Mouse (Mus musculus) heart, postnatal 10 days (tissue): ENCODE data around the gene Plin1. TPM values are rescaled to one million over a fixed set of nuclear protein-coding genes. Genes with fewer than 3 reads are reported as not detected.
A peak's percentile ranks its signal among the peaks of the same experiment; 100 is the strongest.

Source experiments
- DNase-seq, 2 experiments: peaks; one replicate each; pipeline ENCODE4 v3.0.0; 2021
- intact Hi-C: fragments of 180-260 bp; cut with DNase I; formaldehyde crosslinking; loops from one replicate; pipeline ENCODE4 v1.15.1; 2025
- total RNA-seq, 2 experiments: library from RNA; stranded (reverse); gene quantifications; 2 replicates each; pipeline ENCODE4 v1.2.3; 2021

Plin1 gene
- total RNA-seq, result 10 to 100 TPM; 24.0 to 76.0 TPM

DNA sequence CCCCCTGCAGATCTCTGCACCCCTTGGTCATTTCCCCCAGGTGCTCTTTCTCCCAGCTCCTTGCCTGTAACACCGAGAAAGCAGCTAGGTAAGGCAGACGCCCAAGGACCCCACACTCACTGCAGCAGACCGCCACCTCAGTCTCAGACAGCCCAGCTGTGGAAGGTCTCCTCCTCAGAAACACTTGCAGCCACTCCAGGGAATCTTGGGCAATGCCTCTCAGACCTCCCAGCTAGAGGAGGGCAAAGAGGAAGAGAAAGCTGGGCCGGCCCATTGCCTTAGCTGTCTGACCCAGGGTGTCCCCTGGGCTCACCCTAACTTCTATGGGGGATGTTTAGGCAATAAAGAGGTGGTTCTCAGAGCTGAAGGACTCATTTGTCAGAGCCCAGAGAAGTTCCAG is at the start of gene Plin1:
Plin1 (minus strand) TSS at position 282 of the 400 bp plus-strand sequence.
- no peak for DNase-seq
- intact Hi-C loops, result no loop called here

DNA sequence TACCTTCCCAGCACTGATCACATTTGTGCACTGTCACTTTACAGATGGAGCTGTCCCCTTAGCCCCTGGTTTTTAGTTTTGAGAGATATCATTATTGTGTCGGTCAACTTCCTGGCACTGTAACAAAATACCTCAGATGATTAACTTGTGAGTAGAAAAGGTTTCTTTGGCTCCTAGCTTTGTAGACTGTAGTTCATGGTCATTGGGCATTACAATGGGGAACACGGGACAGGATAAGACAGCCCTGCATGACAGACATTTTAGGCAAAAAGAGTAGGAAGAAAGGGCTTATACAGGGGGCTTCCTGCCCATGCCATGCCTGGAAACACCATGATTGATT is 49.8 kb upstream of the Plin1 start:
- intact Hi-C loops, result loop anchor here (5.0 kb wide), 1 partner anchor 170 kb away; no protein-coding TSS in a partner anchor
- no peak for DNase-seq

DNA sequence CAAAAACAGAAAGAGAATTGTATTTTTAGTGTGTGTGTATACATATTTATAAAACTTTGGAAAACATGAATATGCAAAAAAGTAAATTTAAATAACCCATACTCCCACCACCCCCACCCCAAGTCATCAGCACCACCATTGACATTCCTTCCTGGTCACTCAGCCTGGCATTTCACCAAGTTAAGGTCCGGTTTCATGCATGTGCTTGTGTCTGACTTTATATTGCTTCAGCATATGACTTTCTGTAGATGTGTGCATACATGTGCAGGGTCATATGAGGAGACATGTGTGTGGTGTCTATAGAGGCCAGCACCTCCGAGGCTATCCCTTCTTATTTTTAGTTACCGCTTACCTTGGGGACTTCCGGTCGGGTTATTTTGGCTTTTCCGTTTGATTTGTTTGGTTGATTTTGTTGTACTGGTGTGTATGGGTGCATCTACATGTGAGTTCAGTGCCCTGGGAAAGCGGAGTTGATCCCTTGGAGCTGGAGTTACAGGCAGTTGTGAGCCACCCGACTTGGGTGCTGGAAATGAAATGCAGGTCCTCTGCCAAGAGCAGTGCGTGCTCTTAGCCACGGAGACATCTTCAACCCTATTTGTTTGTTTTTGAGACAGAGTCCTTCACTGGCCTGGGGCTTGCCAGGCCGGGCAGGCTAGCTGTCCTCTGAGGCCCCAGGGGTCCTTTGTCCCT is 49.3 kb upstream of the Plin1 start:
- intact Hi-C loops, result loop anchor here (5.0 kb wide), 1 partner anchor 170 kb away; no protein-coding TSS in a partner anchor
- DNase-seq, result no peak

DNA sequence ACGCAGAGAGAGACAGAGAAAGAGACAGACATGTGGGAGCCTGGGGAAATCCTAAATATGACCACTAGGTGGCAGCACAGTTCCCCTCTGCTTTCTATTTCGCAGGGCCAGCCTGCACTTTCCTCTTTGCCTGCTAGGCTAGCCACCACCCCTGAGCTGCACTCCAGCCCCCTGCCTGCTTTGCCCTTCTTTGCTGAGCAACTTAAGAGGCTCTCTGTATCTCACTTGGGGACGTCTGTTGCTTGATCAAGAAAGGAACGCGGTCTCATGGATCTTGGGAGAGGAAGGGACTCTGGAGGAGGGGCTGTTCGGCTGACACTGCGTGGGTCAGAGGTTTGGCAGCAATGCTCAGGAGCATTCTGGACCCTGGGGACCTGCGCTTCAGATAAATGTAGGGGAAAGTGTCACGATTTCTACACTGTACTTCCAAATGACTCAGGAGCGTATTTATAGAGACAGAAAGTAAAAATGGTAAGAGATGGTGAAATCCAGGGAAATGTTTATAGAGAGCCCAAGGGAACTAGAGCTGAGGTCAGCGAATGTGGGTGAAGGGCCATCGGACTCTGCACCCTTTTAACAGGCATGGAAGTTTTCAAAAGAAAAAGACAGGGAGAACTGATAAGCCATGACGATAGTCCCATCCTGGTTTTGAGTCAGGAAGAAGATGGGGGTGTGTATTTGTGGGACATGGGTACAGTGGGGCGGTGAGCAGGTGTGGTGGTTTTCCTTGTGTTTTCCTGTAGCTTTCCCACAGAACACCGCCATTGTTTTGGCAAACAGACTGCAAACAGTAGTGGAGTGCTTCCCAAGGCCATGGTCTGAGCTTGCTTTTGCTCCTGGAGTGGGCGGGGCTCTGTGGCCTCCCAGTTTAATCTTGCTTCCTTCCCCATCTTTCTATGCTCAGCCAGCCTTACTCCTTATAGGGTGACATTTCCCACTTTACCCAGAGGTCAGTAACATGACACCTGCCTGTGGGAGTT is 48.2 kb upstream of the Plin1 start:
- intact Hi-C loops, result loop anchor here (5.0 kb wide), 1 partner anchor 169 kb away; no protein-coding TSS in a partner anchor
- DNase-seq, result peak; percentile 86 to 88

DNA sequence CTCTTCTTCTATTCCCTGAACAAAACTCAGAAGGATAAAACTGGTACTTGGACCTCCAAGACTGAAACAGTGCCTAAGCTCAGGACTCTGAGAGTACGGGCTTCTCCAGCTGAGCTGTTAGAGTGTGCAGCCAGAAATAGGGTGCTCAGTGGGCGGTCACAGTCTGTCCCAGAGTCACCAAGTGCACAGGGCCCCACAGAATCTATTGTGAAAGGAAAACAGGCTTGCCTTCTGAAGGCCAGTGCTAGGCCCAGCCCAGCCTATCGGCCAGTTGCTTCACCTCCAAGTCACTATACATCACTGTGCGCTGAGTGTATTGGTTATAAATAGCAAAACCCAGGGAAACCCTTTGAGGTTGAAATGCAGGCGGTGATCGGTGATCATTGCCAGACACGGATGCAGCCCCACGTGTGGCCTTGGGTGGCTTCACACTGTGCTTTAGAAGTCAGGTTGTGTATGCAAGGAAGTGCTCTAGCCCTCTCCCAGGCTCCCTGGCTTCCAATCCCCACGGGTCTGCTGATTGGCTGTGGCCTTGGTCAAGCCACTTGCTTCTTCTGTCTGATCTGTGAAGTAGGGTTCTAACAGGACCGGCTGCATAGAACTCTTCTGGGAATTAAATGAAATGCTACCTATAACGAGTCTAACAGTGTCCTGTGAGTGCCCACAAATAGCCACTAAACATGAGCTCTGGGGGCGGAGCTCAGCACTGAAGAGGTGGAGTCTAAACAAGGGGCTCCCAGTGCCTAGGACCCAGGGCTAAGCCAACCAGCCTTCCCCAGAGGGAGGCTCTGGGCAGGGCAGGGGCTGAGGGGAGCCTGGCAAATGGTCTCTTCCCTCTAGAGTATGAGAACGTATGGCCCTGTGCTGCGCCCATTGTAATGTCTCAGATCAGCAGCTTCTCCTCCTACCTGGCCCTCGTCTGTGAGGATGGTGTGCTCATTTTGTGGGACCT is 39.1 kb upstream of the Plin1 start:
- no peak for DNase-seq
- intact Hi-C loops, result no loop called here

DNA sequence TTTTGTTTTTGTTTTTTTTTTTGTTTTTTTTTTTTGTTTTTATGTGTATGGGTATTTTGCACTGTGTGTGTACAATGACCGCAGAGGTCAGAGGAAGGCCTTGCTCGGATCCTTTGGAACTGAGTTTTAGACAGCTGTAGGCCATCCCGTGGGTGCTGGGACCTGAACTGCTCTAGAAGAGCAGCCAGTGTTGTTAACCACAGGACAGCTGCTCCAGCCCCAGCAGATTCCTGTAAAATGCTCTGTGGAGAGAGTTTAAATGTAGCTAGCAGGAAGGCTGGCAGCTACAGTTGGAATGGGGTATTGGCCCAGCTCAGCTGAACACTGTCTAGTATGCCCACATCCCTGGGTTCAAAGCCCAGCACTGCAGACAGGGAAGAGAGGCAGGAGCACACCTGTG is 37.0 kb upstream of the Plin1 start:
- intact Hi-C loops, result no loop called here
- no peak for DNase-seq

DNA sequence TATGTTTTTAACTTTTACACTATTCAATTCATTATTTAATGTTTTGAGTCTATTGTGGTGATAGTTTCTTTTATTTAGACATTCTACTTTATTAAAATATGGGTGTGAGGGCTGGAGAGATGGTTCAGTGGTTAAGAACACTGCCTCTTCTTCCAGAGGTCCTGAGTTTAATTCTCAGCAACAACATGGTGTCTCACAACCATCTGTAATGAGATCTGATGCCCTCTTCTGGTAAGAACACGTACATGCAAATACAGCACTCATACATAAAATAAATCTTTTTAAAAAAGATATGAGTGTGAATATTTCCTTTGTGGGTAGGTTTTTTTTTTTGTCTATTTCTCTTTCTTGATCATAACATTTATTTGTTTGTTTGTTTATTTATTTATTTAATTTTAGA is 33.3 kb upstream of the Plin1 start:
- intact Hi-C loops, result no loop called here
- DNase-seq, result no peak

DNA sequence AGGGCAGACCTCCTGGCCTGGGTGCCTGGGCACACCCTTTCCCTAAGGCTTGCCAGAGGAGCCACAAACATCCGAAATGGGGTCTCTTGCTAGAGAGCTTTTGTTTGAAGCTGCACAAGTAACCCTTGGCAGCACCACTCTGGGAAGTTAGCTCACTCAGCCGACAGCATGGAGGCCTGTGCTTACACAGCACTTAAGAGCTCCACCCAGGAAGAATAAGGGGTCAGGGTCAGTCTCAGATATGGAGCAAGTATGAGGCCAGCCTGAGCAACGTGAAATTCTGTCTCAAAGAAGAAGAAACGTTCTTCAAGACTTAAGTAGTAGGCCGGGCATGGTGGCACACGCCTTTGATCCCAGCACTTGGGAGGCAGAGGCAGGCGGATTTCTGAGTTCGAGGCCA is 29.4 kb upstream of the Plin1 start:
- intact Hi-C loops, result no loop called here
- DNase-seq, result no peak

DNA sequence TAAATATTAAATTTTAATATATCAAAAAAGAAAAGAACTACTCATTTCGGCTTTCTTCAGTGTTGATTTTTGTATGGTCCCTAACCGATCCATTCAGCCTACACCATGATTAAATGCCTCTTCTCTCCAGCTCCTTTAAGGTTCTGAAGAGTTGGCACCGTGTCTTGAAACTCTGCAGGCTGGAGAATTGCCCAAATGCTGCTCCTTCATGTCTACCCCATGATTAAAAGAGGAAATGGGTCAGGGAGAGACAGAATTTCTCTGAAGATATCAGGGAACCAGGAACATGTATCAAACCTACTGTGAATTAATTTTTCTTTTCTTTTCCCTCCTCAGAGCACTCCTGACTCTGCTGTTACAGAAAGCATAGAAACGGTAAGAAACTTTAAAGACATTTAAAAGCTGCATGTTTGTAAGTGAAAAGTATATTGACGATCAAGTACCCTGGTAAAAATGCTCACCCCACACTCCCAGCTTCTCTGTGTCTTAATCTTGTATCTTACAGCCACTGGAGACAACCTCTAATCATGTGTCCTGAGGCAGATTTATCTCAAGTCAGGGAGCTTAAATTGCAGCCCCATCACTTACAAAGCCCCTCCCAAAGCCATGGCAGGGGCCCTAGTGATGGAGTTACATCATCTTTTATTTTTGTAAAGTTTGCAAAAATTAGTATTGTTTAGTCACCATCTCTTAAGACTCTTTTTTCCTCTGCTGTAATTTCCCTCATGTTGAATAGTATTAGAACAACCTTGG is 28.6 kb upstream of the Plin1 start:
- DNase-seq, result no peak
- intact Hi-C loops, result no loop called here

DNA sequence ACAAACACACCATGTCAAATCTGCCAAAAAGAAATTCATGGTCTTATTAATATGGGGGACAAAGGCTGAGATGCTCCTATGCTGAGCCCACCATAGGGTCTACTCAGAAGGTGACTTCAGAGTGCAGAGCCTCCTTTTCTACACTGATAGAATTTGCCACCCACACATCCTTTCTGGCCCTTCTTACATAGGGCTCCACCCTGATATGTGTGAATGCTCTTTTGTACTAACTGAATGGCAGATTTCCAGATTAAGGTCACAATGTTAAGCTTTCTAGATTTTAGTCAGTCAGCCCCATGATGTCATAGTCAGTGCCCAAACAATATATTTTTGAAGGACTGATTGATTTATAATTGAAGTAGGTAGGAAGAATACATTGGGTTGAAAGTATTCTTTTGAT is 27.1 kb upstream of the Plin1 start:
- no peak for DNase-seq
- intact Hi-C loops, result no loop called here

DNA sequence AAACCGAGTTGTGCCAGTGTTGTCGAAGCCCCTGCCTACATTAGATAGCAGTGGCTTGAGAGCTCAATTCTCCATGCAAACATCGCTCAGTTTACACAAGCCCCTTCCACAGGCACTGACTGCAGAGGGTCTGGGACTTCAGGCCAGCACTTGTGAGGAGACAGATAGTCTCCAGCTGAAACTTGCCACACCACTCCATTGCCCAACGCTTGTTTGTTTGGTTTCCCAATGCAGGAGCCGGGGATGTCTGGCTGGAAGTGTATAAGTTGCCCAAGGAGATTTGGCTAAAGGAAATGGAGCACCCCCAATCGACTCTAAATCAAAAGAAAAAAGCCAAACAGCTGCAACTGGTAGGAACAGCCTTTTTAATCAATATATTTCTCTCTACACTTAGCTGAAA is 25.5 kb upstream of the Plin1 start:
- no peak for DNase-seq

DNA sequence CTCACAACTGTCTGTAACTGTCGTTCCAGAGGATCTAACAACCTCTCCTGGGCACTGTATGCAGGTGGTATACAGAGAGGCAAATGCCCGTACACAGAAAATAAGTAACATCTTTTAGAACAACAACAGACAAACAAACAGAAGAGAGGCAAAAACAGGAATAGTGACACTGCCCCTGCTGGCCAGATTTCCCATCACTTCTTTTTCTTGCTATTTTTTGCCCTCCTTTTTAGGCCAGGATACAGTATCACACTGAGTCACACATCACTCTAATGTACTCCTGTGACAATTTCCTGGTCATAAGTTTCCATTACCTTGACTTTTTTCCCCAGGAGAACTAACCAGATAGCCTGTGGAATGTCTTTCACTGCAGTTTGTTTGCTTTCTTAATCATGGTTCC is 23.6 kb upstream of the Plin1 start:
- intact Hi-C loops, result no loop called here
- no peak for DNase-seq

More for the DNA sequence above, 25.5 kb upstream of the Plin1 start:
- intact Hi-C loops, result no loop called here

DNA sequence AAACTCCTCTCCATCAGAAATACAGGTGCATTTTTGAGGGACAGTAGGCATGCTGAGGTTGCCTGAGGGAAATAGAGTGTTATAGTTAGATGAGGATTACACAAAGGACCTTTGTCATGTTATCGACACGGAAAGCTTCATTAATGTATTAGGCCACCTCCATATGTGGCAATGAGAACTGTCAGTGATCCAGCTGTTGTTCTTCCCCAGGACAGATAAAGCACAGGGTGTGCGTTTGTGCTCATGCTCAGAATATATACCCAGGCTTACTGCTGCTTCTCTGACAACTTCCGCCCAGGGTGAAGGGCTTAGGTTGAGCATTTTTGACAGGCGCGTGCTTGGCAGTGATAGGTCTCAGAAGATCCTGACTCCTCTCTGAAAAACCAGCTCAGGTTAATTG is 16.8 kb upstream of the Plin1 start:
- intact Hi-C loops, result no loop called here
- no peak for DNase-seq

DNA sequence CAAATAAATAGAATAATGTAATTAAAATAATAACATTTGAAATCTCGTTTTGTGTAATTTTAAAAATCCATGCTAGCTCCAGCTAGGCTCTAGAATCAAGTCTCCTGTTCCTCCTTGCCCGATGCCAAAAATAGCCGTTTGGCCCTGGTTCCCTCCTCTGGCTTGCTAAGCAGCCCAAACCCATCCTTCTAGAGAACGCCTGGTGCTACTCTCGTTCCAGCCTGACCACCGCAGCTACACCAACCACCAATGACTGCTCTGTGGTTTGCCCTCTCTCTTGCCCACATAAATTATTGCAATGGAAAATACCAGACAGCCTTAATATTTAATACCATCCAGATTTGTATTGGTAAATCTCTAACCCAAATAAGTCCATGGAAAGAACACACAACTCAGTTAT is 15.0 kb upstream of the Plin1 start:
- DNase-seq, result no peak
- intact Hi-C loops, result no loop called here

DNA sequence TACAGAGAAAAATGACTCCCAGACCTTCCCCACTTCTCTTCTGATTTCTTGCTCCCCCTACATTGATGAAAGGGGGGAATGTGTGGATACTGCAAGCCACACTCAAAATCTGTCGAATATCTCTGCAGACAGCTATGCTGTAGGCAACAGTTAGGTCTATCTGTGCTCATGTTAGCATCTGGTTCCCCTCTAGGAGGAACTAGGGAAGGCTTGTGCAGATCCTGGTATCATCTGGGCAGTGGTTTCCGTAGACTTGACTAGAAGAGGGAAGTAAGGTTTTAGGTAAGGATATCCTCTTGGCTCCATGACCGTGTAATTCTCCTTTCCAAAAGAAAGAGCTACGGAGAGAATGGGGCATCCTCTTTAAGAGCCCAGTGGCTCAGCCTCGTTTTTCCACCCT is 11.9 kb upstream of the Plin1 start:
- intact Hi-C loops, result no loop called here
- no peak for DNase-seq

DNA sequence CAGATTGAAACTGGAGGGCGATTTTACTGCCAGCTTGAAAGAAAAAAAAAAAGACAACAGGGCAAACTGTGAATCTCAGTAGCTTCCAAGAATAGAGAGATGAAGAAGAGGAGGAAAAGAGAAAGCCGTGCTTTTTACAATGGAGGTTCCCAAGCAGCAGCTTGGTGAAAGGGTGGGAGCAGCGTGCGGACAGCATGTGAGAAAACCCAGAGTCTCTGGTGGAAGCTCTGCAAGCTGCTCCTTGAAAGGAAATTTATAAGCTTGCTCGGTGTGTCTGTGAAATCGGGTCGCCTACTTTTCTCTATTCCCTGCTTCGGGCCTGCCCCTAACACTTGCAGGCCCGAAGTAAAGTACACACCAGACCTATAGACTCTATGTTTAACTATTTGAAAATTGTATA is 11.3 kb upstream of the Plin1 start:
- intact Hi-C loops, result no loop called here
- DNase-seq, result no peak

DNA sequence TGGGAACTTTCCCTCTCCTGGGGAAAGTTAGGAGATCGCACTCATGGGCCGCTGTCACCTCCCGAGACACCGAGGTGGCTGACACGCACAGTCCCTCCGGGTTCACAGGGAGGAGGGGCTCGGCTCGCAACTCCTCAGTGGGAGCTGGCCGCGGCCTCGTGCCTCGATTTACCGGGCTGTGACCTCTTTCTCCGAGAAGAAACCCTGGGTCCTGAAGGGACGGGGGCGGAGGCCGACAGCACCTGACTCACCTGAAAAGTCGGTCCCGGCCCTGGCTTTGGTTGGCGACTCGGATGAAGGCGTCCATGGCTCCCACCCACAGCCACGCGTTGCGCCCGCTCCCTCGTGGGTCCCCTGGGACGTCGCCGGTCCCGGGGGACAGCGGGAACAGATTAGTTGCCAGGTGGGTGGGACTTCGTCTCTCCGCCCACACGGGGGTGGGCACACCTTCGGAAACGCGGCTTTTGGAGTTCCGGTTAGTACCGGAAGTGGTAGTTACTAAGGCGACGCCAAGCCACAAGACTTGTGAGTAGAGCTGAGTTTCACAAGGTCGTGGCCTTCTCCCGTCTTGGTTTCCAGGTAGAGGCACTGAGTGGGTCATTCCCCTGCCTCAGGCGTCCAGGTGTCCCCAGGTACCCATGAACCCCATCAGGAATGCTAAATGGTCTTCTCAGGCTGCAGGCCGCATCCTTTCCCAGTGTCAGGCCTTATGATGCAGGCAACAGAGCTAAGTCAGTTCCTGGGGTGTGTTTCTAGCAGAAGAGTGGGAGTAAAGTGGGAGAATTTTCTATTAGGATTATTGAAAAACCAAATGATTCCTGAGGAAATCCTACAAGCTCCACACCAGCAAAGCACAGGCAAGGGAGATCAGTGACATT is 10.2 kb upstream of the Plin1 start, which contains the start of the genes Pex11a and Wdr93:
Pex11a (minus strand) TSS at position 473 of the 878 bp plus-strand sequence.
Wdr93 (plus strand) TSS at position 505 of the 878 bp plus-strand sequence.
- peak; percentile 80 to 84 for DNase-seq
- intact Hi-C loops, result no loop called here

DNA sequence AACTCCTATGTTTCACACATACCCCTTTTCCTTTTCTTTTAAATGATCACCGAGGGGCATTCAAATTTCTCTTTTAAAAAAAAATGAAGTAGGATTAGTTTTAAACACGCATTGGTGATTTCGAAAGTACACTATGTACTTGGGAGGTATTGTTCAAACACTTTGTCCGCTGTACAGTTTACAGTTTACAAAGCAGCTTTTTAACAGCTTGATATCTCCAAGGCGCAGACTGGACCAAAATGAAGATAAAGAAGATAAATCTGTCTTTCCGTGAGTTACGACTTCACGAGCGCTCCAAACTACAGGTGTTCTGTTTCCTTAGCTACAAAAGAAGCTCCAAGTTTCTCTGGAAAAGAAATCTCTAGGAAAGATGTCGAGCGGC is 9.6 kb upstream of the Plin1 start:
- DNase-seq, result no peak
- intact Hi-C loops, result no loop called here

DNA sequence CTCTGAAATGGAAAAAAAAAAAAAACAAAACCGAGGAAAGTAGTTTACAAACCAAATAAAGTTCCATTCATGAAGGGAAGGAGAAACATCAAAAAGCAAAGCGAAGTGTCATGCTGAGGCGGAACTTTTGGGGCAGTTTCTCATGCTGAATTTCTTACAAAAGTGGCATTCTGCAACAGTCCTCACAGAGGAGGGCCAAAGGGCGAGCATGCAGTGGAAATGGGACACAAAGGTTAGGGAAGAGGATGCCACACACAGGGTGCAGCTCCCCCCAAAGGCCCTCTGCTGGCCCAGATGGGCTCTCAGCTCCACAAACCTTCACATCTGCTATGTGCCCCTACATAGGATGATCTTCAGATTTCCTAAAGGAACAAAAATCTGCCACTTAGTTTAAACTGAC is 7.6 kb upstream of the Plin1 start:
- intact Hi-C loops, result no loop called here
- DNase-seq, result no peak
